In genomic region chr2:116974152-116974551, GRCm38 (mm10) we compare ENCODE assay signal across 15 mouse cellular contexts.
DNase-seq lines count a peak whose midpoint lies in the region; ATAC-seq and TF ChIP-seq lines count a peak whose summit lies in the region.
"Had no signal": no experiment of that assay in that cellular context is flagged by ENCODE, and none has a peak within 500 bp of the region (broad histone marks: within the 10 kb centered on the region; RNA-seq: fewer than 3 reads in every experiment).

No protein-coding gene starts in this region.

- no peaks in the 10 kb centered on the region for H3K27me3 ChIP-seq in heart, embryonic 10.5 days (ENCODE audit: insufficient read depth, poor library complexity, severe bottlenecking)
- H3K27me3 ChIP-seq in midbrain, embryonic 10.5 days (ENCODE audit: low read depth, poor library complexity, severe bottlenecking), result peaks cover 26% of the 10 kb centered on the region
- no peaks in the 10 kb centered on the region for H3K27me3 ChIP-seq in midbrain, postnatal 0 days (ENCODE audit: insufficient read depth, low read length)
- peaks cover 4% of the 10 kb centered on the region for H3K27me3 ChIP-seq in hindbrain, embryonic 12.5 days
- H3K27me3 ChIP-seq in midbrain, embryonic 13.5 days, result peaks cover 8% of the 10 kb centered on the region
- H3K27me3 ChIP-seq: embryonic facial prominence, embryonic 15.5 days; stomach, embryonic 15.5 days had no signal

- 78% methylated on average over 9 of the region's 9 CpGs for WGBS in heart, embryonic 10.5 days
- WGBS in midbrain, embryonic 10.5 days, result 62% methylated on average over 9 of the region's 9 CpGs
- WGBS in midbrain, postnatal 0 days, result 62% methylated on average over 9 of the region's 9 CpGs
- 60% methylated on average over 9 of the region's 9 CpGs for WGBS in hindbrain, embryonic 12.5 days
- 64% methylated on average over 9 of the region's 9 CpGs for WGBS in midbrain, embryonic 13.5 days

- H3K4me3 ChIP-seq in heart, embryonic 10.5 days, result no peak overlapping the region
- peak overlapping the region; percentile 55; the same call in 1 of the 2 replicates for H3K4me3 ChIP-seq in midbrain, embryonic 10.5 days
- no peak overlapping the region for H3K4me3 ChIP-seq in midbrain, postnatal 0 days (ENCODE audit: low read depth, low read length)
- no peak overlapping the region for H3K4me3 ChIP-seq in hindbrain, embryonic 12.5 days
- no peak overlapping the region for H3K4me3 ChIP-seq in midbrain, embryonic 13.5 days (replicated peaks)

- no peak for ATAC-seq in midbrain, postnatal 0 days (ENCODE audit: low FRiP score)
- ATAC-seq in hindbrain, embryonic 12.5 days (ENCODE audit: low FRiP score), result no peak
- ATAC-seq in midbrain, embryonic 13.5 days, result no peak
- ATAC-seq in activated CD4-positive, CD25-positive, alpha-beta regulatory T cell, adult 4 months, result no peak

- H3K9me3 ChIP-seq in heart, embryonic 10.5 days, result no peaks in the 10 kb centered on the region
- H3K9me3 ChIP-seq in midbrain, embryonic 10.5 days (replicated peaks), result no peaks in the 10 kb centered on the region
- no peaks in the 10 kb centered on the region for H3K9me3 ChIP-seq in midbrain, postnatal 0 days (ENCODE audit: low read length)
- H3K9me3 ChIP-seq in hindbrain, embryonic 12.5 days (replicated peaks), result no peaks in the 10 kb centered on the region
- no peaks in the 10 kb centered on the region for H3K9me3 ChIP-seq in midbrain, embryonic 13.5 days
- H3K9me3 ChIP-seq: embryonic facial prominence, embryonic 15.5 days; stomach, embryonic 15.5 days had no signal

- DNase-seq in heart, embryonic 10.5 days (ENCODE audit: low spot score), result no peak
- DNase-seq in heart, postnatal 14 days, result no peak
- no peak for DNase-seq in midbrain, embryonic 10.5 days (ENCODE audit: low spot score)
- DNase-seq in midbrain, postnatal 0 days (ENCODE audit: low spot score), result no peak
- DNase-seq in gastrocnemius, postnatal 25 days, result no peak
- DNase-seq: cerebellum, adult 8-10 months; heart, adult 18-20 months; heart, postnatal 10 days; kidney, adult 18-20 months; right cerebral cortex, postnatal 25 days had no signal

- no peak overlapping the region for H3K9ac ChIP-seq in midbrain, postnatal 0 days (replicated peaks; ENCODE audit: low read length, poor library complexity, severe bottlenecking)
- no peak overlapping the region for H3K9ac ChIP-seq in hindbrain, embryonic 12.5 days
- H3K9ac ChIP-seq in midbrain, embryonic 13.5 days (replicated peaks), result no peak overlapping the region
- H3K9ac ChIP-seq: embryonic facial prominence, embryonic 15.5 days; stomach, embryonic 15.5 days had no signal

- no peak for TF ChIP-seq CTCF in midbrain, postnatal 0 days (IDR thresholded peaks at IDR 0.05)

- intact Hi-C loops in heart, postnatal 14 days (cut with DNase I), result no loop called here

- H3K4me1 ChIP-seq in heart, embryonic 10.5 days, result peaks cover 58% of the 10 kb centered on the region
- peaks cover 83% of the 10 kb centered on the region for H3K4me1 ChIP-seq in midbrain, embryonic 10.5 days
- H3K4me1 ChIP-seq in midbrain, postnatal 0 days (ENCODE audit: insufficient read depth, low read length), result peaks cover 8% of the 10 kb centered on the region
- H3K4me1 ChIP-seq in hindbrain, embryonic 12.5 days, result peaks cover 65% of the 10 kb centered on the region
- peaks cover 63% of the 10 kb centered on the region for H3K4me1 ChIP-seq in midbrain, embryonic 13.5 days (replicated peaks)

- H3K36me3 ChIP-seq in heart, embryonic 10.5 days, result no peaks in the 10 kb centered on the region
- H3K36me3 ChIP-seq in midbrain, embryonic 10.5 days, result no peaks in the 10 kb centered on the region
- H3K36me3 ChIP-seq in midbrain, postnatal 0 days (ENCODE audit: insufficient read depth, low read length), result no peaks in the 10 kb centered on the region
- H3K36me3 ChIP-seq in hindbrain, embryonic 12.5 days, result no peaks in the 10 kb centered on the region
- no peaks in the 10 kb centered on the region for H3K36me3 ChIP-seq in midbrain, embryonic 13.5 days
- H3K36me3 ChIP-seq: embryonic facial prominence, embryonic 15.5 days; stomach, embryonic 15.5 days had no signal

- H3K27ac ChIP-seq in heart, embryonic 10.5 days, result 0 out of 2 replicates have a peak overlapping the region, but pooled peaks have one; percentile 96
- H3K27ac ChIP-seq in midbrain, embryonic 10.5 days (replicated peaks), result peak overlapping the region; percentile 97
- H3K27ac ChIP-seq in midbrain, postnatal 0 days (ENCODE audit: low read depth, low read length), result no peak overlapping the region
- H3K27ac ChIP-seq in hindbrain, embryonic 12.5 days, result peak overlapping the region; percentile 97; the same call in 1 of the 2 replicates
- peak overlapping the region; percentile 96 for H3K27ac ChIP-seq in midbrain, embryonic 13.5 days

- H3K4me2 ChIP-seq in midbrain, postnatal 0 days (ENCODE audit: low read depth, low read length, poor library complexity, severe bottlenecking), result no peak overlapping the region
- no peak overlapping the region for H3K4me2 ChIP-seq in hindbrain, embryonic 12.5 days (replicated peaks)
- no peak overlapping the region for H3K4me2 ChIP-seq in midbrain, embryonic 13.5 days (replicated peaks)
